Mouse (Mus musculus) spleen, adult 2 months (tissue): ENCODE measurements around the gene Prr13. TPM values are rescaled to one million over a fixed set of nuclear protein-coding genes. Genes with fewer than 3 reads are reported as not detected.
A peak's percentile ranks its signal among the peaks of the same experiment; 100 is the strongest.

Experiments
- DNase-seq, 2 experiments: peaks; one replicate each; pipeline versions ENCODE4 v3.0.0 to v3.0.0-alpha.2; 2012 to 2021; ENCODE audit warnings: low spot score in 2 of 2, low read depth in 1 of 2
- H3K27ac ChIP-seq: fragments of 200-500 bp; 2 replicates; pipeline ENCODE4 v1.5.1; 2012; ENCODE audit warnings: low read length, inconsistent platforms; ENCODE audit not compliant: insufficient read depth
- H3K27me3 ChIP-seq: fragments of 200-500 bp; 2 replicates; pipeline ENCODE4 v1.6.1; 2012; ENCODE audit warnings: mild to moderate bottlenecking, moderate library complexity, low read length, inconsistent platforms; ENCODE audit not compliant: control insufficient read depth, insufficient read depth
- H3K36me3 ChIP-seq: fragments of 200-500 bp; 2 replicates; pipeline ENCODE4 v1.6.1; 2012; ENCODE audit warnings: mild to moderate bottlenecking, low read length, inconsistent platforms; ENCODE audit not compliant: control insufficient read depth, insufficient read depth
- H3K4me1 ChIP-seq: fragments of 200-500 bp; 2 replicates; pipeline ENCODE4 v1.6.1; 2011; ENCODE audit warnings: inconsistent platforms; ENCODE audit not compliant: control insufficient read depth, insufficient read depth, insufficient read length
- H3K4me3 ChIP-seq: fragments of 200-500 bp; 2 replicates; pipeline ENCODE4 v1.5.1; 2011; ENCODE audit warnings: mild to moderate bottlenecking, inconsistent platforms; ENCODE audit not compliant: insufficient read depth, insufficient read length; ENCODE audit errors: extremely low read depth
- CTCF ChIP-seq: fragments of 200-500 bp; IDR thresholded peaks from 2 replicates; pipeline ENCODE4 v1.5.1; 2011; ENCODE audit warnings: mild to moderate bottlenecking, inconsistent platforms; ENCODE audit not compliant: insufficient read depth, insufficient read length, insufficient replicate concordance; ENCODE audit errors: extremely low read depth
- POLR2A ChIP-seq: fragments of 200-500 bp; IDR thresholded peaks from 2 replicates; pipeline ENCODE4 v1.6.1; 2011; ENCODE audit warnings: low read depth, low read length, inconsistent platforms
- WGBS: fragments of 180-500 bp; shearing (Covaris S2); methylation state at CpG from one replicate; pipeline ENCODE4 v1.1.7; 2018; 5-methylcytosine and 5-hydroxymethylcytosine counted together
- polyA plus RNA-seq: library from polyadenylated mRNA; depleted of rRNA; stranded (reverse); fragments of >200 nt; gene quantifications from 2 replicates; pipeline ENCODE4 v1.2.3, GENCODE M21; 2012

Prr13 gene
- polyA plus RNA-seq, 1 experiment: 170 TPM

- Histone ChIP-seq H3K4me1 (peaks cover 10% of the 10 kb centered on the region), H3K27me3 (no peaks in the 10 kb centered on the region), H3K4me3 (peak overlapping the region; percentile 10; the same call in 1 of the 2 replicates), H3K27ac (0 out of 2 replicates have a peak overlapping the region, but pooled peaks have one; percentile 9), H3K36me3 (peaks cover 11% of the 10 kb centered on the region)
- 53% methylated on average over 12 of the region's 12 CpGs for WGBS
- TF ChIP-seq CTCF: no peak
- TF ChIP-seq POLR2A: no peak
- DNase-seq: no peak
Measured at GRCm38 (mm10) chr15:102460409-102460808, 1.6 kb downstream of the Prr13 start.

DNA sequence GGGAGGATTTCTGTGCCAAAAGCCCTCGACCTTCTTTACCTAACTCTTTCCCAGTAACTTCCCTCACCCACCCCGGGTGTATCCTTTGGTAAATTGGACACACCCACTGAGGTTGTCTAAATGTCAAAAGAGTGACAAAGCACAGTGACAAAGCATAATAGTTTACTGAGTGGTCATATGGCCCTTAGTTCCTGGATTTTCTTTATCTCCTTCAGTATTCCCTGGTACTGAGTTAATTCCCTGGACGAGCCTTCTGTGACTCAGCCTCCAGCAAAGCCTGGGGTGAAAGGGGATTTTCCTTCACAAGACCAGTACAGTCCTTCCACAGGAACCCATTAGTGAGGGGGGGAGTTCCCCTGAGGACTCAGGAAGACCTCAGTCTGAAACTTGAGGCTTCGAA is 2.1 kb downstream of the Prr13 start:
- no peak for DNase-seq
- Histone ChIP-seq H3K4me1 (peaks cover 10% of the 10 kb centered on the region), H3K27me3 (no peaks in the 10 kb centered on the region), H3K4me3 (no peak overlapping the region), H3K36me3 (peaks cover 11% of the 10 kb centered on the region), H3K27ac (no peak overlapping the region)
- WGBS: 16% methylated on average over 4 of the region's 4 CpGs
- no peak for TF ChIP-seq POLR2A
- TF ChIP-seq CTCF: no peak

DNA sequence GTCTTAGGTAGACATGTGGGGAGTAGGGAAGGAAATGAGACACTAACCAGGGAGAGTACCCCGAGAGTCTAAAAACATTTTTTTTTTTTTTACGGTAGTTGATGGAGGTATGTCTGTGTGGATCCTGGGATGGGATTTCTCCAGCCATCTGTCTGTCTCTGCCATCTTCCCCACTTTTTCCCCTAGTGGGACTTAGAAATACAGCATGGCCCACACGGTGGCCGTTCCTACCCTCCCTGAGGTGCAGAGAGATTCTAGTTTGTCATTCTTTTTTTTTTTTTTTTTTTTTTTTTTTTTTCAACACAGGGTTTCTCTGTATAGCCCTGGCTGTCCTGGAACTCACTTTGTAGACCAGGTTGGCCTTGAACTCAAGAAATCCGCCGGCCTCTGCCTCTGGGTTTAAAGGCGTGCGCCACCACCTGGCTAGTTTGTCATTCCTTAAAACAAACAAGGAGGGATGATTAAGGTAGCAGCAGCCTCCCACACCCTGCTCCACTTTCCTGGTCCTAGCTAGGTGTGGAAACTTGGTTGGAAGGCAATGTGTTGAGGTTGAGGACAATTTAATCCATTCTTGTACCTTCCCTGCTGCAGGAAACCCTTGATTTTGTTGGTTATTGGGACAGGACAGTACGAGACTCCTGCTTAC is 2.7 kb downstream of the Prr13 start:
- H3K4me3 ChIP-seq: no peak overlapping the region
- no peak for DNase-seq
- H3K27ac ChIP-seq: no peak overlapping the region
- H3K27me3 ChIP-seq: no peaks in the 10 kb centered on the region
- peaks cover 11% of the 10 kb centered on the region for H3K36me3 ChIP-seq
- peaks cover 10% of the 10 kb centered on the region for H3K4me1 ChIP-seq
- TF ChIP-seq POLR2A (no peak), CTCF (no peak)
- 73% methylated on average over 9 of the region's 9 CpGs for WGBS

DNA sequence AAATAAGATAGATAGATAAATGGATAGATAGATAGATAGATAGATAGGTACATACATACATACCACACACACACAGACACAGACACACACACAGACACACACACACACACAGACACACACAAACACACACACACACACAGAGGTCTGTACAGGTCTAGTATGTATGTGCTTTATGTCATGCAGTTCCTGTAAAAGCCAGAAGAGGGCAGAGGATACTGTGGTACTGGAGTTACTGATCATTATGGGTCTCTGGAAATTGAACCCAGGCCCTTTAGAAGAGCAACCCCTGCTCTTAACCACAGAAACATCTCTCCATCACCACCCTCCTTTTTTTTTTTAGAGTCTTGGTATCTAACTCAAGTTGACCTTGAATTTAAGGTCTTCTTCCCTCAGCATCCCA is 4.8 kb downstream of the Prr13 start:
- Histone ChIP-seq H3K27ac (no peak overlapping the region), H3K27me3 (no peaks in the 10 kb centered on the region), H3K4me1 (peaks cover 6% of the 10 kb centered on the region; the same call in 1 of the 2 replicates), H3K4me3 (no peak overlapping the region), H3K36me3 (peaks cover 11% of the 10 kb centered on the region)
- peak in 1 of 2 experiments; percentile 22 for DNase-seq
- no peak for TF ChIP-seq CTCF
- TF ChIP-seq POLR2A: no peak

DNA sequence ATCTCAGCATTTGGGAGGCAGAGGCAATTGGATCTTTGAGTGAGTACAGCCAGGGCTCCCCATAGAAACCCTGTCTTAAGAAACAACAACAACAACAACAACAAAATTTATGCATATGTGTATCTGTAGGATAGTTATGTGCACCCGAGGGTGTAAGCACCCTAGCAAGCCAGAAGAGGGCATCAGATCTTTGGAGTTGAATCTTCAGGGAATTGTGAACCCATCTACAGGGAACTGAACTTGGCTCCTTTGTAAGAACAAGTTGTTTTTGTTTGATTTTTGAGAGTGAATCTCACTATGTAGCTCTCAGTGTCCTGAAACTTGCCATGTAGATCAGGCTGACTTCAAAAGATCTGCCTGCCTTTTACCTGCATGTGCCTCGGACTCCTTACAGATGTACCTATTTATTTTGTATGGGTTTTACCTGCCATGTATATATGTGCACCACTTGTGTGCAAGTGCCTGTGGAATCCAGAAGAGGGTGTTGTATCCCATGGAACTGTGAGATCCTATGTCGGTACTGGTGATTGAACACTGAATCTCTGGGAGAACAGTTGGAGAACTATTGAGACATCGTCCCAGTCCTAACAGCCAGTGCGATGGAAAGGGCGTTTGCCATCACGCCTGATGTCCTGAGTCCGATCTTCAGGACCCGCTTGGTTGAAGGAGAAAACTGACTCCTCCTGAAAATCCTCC is 10.0 kb downstream of the Prr13 start:
- WGBS: 96% methylated on average over 9 of the region's 9 CpGs
- no peak overlapping the region for H3K4me3 ChIP-seq

DNA sequence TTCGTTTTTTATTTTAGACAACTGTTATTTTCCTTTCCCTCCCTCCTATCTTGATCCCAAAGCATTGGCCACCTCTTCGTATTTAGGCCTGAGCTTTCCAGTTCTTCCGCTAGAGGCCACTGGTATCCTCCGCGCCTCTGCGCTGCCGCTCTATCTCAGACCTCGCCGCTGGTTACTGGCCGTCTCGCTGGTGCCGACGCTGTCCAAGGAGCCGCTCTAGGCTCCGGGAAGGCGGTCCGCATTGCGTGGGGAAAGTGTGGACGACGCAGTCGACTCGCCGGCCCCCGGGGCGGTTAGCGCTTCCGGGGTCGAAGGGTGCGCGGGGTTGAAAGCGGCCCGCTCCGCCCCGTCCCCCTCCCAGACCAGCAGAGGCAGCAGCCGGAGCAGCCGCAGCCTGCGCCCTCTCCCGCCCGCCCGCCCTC is 11.4 kb downstream of the Prr13 start, which contains the start of gene Pcbp2:
TSS of gene Pcbp2 (plus strand) at position 357 of the 422 bp plus-strand sequence.
- DNase-seq: peak; percentile 94 to 96
- Histone ChIP-seq H3K27ac (peak within 1 kb of the TSS; percentile 91), H3K27me3 (no peaks in the 10 kb centered on the region), H3K36me3 (peaks cover 9% of the 10 kb centered on the region), H3K4me3 (peak within 1 kb of the TSS; percentile 84), H3K4me1 (peaks cover 3% of the 10 kb centered on the region; the same call in 1 of the 2 replicates)
- TF ChIP-seq POLR2A (peak; percentile 47), CTCF (peak; percentile 79)
- under 1% methylated on average over 31 of the region's 40 CpGs for WGBS

More for the DNA sequence above, 10.0 kb downstream of the Prr13 start:
- DNase-seq: no peak
- H3K27ac ChIP-seq: no peak overlapping the region
- H3K36me3 ChIP-seq: peaks cover 5% of the 10 kb centered on the region
- TF ChIP-seq POLR2A (no peak), CTCF (no peak)
- H3K4me1 ChIP-seq: peaks cover 3% of the 10 kb centered on the region; the same call in 1 of the 2 replicates
- H3K27me3 ChIP-seq: no peaks in the 10 kb centered on the region

DNA sequence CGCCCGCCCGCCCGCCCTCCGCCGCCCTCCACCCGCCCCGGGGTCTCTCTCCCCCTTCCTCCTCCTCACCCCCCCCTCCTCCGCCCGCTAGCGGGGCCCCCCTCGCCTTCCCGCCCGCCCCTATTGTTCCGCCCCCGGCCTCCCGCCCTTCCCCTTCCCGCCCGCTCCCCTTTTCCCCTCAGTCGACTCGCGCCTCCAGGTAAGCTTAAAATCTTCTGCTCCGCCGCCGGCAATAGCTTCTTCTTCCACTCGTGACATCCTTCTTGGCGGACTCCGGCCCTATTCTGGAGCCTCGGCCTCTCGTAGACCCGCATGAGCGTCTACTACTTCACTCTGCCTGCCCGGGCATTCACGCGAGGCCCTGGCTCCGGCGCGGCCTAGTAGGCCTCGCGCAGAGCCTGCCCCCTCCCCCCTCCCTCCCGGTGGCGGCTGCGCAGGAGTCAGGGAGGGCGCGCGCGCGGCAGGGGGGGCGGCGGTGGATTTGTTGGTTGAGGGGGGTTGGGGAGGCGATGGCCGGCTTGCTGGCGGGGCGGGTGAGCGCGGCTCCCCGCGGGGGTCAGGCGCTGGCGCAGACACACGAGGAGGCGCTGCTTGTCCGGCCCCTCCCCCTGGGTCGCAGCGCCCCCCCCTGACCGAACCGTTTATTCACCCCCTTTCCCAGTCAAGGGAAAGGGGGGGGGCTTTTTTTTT is 11.9 kb downstream of the Prr13 start:
- Histone ChIP-seq H3K4me1 (peaks cover 3% of the 10 kb centered on the region; the same call in 1 of the 2 replicates), H3K4me3 (peak overlapping the region; percentile 84), H3K36me3 (peaks cover 12% of the 10 kb centered on the region), H3K27me3 (no peaks in the 10 kb centered on the region), H3K27ac (peak overlapping the region; percentile 91)
- DNase-seq: peak; percentile 59 to 67
- 1% methylated on average over 44 of the region's 67 CpGs for WGBS
- no peak for TF ChIP-seq POLR2A
- TF ChIP-seq CTCF: no peak
